Mouse (Mus musculus) frontal cortex, postnatal 25 days (tissue): ENCODE data around the gene Zfp946.
A peak's percentile ranks its signal among the peaks of the same experiment; 100 is the strongest.

Experiments used
- DNase-seq, 2 experiments: peaks; one replicate each; pipeline ENCODE4 v3.0.0; 2022; ENCODE audit warnings: low spot score in 2 of 2

The Zfp946 gene

DNA sequence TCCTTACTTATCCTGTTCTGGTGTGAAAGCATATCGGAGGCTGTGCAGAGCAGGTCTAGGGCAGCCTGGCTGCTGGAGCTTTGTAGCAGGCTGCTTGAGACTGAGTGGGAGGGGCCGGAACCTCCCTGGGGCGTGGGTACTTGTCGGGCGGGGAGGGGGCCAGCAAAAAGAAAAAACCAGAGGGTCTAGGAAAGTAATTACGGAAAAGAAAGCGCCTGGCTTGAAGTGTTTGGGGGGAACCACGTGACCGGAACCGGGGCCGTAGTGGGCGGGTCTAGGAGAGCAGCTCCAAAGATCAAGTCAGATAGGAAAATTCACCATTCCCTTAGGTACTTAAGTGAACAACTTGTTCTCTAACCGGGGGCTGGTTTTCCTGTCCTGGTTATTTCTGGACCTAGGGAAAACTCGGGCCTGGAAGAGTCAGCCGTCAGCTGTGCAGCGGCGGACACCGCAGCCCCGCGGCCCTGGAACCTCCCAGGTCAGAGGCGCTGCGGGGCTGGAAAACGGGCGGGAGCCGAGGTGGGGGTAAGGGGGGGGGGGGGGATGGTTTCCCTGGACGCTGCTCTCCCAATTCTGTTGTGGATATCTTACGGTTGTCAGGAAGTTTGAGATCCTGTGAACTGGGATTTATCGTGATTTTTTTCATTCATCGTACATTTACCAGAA is at the start of gene Zfp946:
TSS of gene Zfp946 (plus strand) at position 271 of the 666 bp plus-strand sequence.
- peak; percentile 54 to 61 for DNase-seq

DNA sequence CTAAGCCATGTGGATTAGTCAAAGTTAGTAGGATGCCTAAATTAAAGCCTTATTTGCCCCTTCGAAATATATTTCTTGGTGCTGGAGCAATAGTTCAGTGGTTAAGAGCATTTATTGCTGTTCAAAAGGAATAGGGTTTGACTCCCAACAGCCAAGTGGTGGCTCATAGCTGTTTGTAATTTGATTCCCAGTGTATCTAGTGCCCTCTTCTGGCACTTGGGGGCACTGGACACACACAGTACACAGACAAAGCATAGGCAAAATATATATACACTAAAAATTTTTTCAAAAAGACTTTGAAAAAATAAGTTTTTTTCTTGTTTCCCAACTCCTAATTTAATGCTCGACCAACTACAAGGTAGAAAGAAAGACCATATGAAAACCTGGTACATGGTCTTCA is 13.3 kb upstream of the Zfp946 start:
- no peak for DNase-seq

DNA sequence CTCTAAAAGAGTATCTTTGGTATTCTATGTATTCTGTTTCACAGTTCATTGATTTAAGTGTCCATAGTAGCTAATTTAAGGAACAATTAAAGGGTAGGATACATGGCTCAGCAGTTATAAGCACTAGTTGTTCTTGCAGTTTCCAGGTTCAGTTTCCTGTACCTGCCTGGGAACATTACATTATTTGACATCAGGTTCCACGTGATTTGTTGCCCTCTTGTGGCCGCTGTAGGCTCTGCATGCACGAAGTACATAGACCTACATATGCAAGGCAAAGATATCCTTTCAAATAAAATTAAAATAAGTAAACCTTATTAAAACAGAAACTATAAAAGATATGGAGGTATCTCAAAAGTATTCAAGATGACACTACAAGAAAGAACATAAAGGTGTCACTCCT is 6.5 kb upstream of the Zfp946 start:
- peak; percentile 21 to 55 for DNase-seq

DNA sequence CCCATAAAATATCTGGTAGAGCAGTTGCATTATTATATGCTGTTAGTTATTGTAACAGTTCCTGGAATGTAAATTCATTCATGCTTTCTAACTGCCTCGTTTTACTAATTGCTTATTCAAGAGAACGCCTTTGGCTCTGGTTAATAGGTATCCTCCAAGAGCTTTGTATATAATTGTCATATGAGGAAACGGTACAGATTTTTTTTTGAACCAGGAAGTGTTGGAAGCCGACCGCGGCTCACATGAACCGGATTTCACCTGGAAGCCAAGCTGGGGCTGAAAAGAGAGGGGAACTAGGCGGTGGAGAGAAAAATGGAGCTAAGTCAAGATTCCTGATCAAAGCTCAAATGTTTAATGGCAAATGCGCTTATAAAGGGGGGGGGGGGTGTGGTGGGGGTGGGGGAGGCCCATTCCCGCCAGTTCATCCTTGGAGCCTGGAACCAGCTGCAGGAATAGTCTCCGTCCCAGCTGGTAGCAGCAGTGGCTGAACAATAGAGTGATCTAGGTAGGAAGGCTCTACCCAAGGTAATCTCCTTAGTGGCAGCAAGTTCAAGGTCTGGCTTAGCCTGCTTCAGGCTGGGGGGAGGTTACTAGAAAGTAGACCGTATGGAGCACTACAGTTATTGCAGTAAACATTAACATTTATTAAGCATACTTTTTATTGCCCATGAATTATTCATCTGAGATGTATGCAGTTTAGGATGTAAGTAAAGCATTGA is 773 bp downstream of the Zfp946 start:
- no peak for DNase-seq

DNA sequence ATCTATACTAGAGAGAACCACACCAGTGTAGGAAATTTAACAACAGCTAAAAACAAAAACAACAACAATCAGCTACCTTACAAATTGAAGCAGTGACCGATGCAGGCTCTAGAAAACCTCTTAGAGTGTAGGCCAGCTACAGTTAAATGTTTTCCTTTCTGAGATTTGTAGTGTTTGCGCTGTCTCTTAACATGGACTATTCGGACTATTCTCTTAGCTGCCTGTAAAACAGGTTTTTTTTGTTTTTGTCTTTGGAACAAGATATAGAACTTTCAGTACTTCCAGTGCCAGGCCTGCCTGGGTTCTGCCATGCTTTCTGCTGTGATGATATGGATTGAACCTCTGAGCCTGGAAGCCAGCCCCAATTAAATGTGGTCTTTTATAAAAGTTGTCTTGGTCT is 23.7 kb downstream of the Zfp946 start:
- DNase-seq: no peak

DNA sequence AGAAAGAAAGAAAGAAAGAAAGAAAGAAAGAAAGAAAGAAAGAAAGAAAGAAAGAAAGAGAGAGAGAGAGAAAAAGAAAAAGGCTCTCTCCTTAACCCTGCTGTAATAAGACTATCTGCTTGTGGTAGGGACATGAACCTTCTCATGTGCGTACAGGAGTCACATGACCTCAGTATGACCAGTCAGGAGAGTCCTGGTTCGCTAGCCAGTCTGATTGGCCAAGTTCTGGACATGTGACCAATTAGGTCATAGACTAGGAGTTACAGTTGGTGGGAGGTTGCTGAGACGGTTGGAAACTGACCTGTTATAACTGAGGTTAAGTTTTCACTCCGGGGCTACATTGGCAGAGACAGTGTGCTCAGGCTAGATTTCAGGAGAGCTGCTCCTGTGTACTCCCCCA is 73.1 kb downstream of the Zfp946 start:
- no peak for DNase-seq
